Comparison of ENCODE assay signal across 9 mouse cellular contexts in the genomic region with DNA sequence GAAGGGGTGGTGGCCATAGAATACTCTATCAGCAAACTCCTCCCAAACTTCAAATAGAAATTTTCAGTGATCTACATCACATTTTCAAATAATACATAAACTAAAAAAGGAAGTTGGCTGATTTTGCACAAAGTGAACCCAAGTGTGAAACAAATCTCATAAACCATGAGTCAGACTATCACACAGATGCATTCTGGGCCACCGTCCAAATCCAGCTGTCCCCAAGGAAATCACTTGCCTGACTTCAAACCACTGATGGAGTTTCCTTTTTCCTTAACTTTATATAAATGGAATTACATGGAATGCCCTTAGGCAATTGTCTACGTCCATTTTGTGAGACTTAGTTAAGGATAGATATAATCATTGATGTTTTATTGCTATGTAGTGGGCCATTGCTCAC.
DNase-seq lines count a peak whose midpoint lies in the region; ATAC-seq and TF ChIP-seq lines count a peak whose summit lies in the region.
"Had no signal": no experiment of that assay in that cellular context is flagged by ENCODE, and none has a peak within 500 bp of the region (broad histone marks: within the 10 kb centered on the region; RNA-seq: fewer than 3 reads in every experiment).

No protein-coding gene starts in this region.

- no peak for ATAC-seq in hindbrain, postnatal 0 days
- no peak for ATAC-seq in hindbrain, embryonic 12.5 days (ENCODE audit: low FRiP score)
- no peak for ATAC-seq in kidney, postnatal 0 days (replicated peaks; ENCODE audit: low FRiP score, low read depth)
- no peak for ATAC-seq in forebrain, embryonic 12.5 days (ENCODE audit: low FRiP score)

- no peak overlapping the region for H3K9ac ChIP-seq in hindbrain, postnatal 0 days (replicated peaks; ENCODE audit: low read length)
- no peak overlapping the region for H3K9ac ChIP-seq in hindbrain, embryonic 12.5 days
- no peak overlapping the region for H3K9ac ChIP-seq in kidney, postnatal 0 days (ENCODE audit: low read depth, low read length)
- no peak overlapping the region for H3K9ac ChIP-seq in forebrain, embryonic 12.5 days

- WGBS in hindbrain, postnatal 0 days = 52% methylated on average over 2 of the region's 2 CpGs
- WGBS in hindbrain, embryonic 12.5 days = 70% methylated on average over 2 of the region's 2 CpGs
- 39% methylated on average over 2 of the region's 2 CpGs for WGBS in kidney, postnatal 0 days
- WGBS in forebrain, embryonic 12.5 days = 87% methylated on average over 2 of the region's 2 CpGs

- H3K4me3 ChIP-seq in hindbrain, postnatal 0 days (ENCODE audit: low read length) = no peak overlapping the region
- no peak overlapping the region for H3K4me3 ChIP-seq in hindbrain, embryonic 12.5 days
- no peak overlapping the region for H3K4me3 ChIP-seq in kidney, postnatal 0 days (replicated peaks; ENCODE audit: low read depth, low read length)
- no peak overlapping the region for H3K4me3 ChIP-seq in forebrain, embryonic 12.5 days (replicated peaks)
- H3K4me3 ChIP-seq: megakaryocyte, embryonic 14.5 days had no signal

- no peaks in the 10 kb centered on the region for H3K4me1 ChIP-seq in hindbrain, postnatal 0 days (ENCODE audit: insufficient read depth, low read length)
- no peaks in the 10 kb centered on the region for H3K4me1 ChIP-seq in hindbrain, embryonic 12.5 days
- no peaks in the 10 kb centered on the region for H3K4me1 ChIP-seq in kidney, postnatal 0 days (replicated peaks; ENCODE audit: insufficient read depth, low read length)
- no peaks in the 10 kb centered on the region for H3K4me1 ChIP-seq in forebrain, embryonic 12.5 days
- H3K4me1 ChIP-seq: megakaryocyte, embryonic 14.5 days had no signal

- no peak overlapping the region for H3K4me2 ChIP-seq in hindbrain, postnatal 0 days (ENCODE audit: low read depth, low read length)
- H3K4me2 ChIP-seq in hindbrain, embryonic 12.5 days (replicated peaks) = no peak overlapping the region
- no peak overlapping the region for H3K4me2 ChIP-seq in kidney, postnatal 0 days (ENCODE audit: low read length)
- no peak overlapping the region for H3K4me2 ChIP-seq in forebrain, embryonic 12.5 days

- no peaks in the 10 kb centered on the region for H3K27me3 ChIP-seq in hindbrain, postnatal 0 days (ENCODE audit: insufficient read depth, low read length)
- no peaks in the 10 kb centered on the region for H3K27me3 ChIP-seq in hindbrain, embryonic 12.5 days
- H3K27me3 ChIP-seq in kidney, postnatal 0 days (ENCODE audit: insufficient read depth, low read length) = no peaks in the 10 kb centered on the region
- H3K27me3 ChIP-seq in forebrain, embryonic 12.5 days = no peaks in the 10 kb centered on the region
- H3K27me3 ChIP-seq: megakaryocyte, embryonic 14.5 days had no signal

- DNase-seq in hindbrain, postnatal 0 days (ENCODE audit: low spot score) = peak; percentile 69
- DNase-seq in MN1 (ENCODE audit: low spot score) = peak; percentile 7
- DNase-seq in gastrocnemius, adult 18-20 months (ENCODE audit: low spot score) = peak; percentile 79
- peak; percentile 62 for DNase-seq in kidney, postnatal 0 days (ENCODE audit: low spot score)
- no peak for DNase-seq in cerebellum, adult 11-12 months
- DNase-seq in layer of hippocampus, postnatal 36 days = no peak

- no peak for TF ChIP-seq CTCF in hindbrain, postnatal 0 days (IDR thresholded peaks at IDR 0.05; ENCODE audit: low read depth)
- no peak for TF ChIP-seq CTCF in kidney, postnatal 0 days (IDR thresholded peaks at IDR 0.05; ENCODE audit: low read depth)

- no peaks in the 10 kb centered on the region for H3K36me3 ChIP-seq in hindbrain, postnatal 0 days (ENCODE audit: insufficient read depth, low read length)
- H3K36me3 ChIP-seq in hindbrain, embryonic 12.5 days = no peaks in the 10 kb centered on the region
- H3K36me3 ChIP-seq in kidney, postnatal 0 days (ENCODE audit: insufficient read depth, low read length) = no peaks in the 10 kb centered on the region
- H3K36me3 ChIP-seq in forebrain, embryonic 12.5 days (replicated peaks) = no peaks in the 10 kb centered on the region

- no peak overlapping the region for H3K27ac ChIP-seq in hindbrain, postnatal 0 days
- no peak overlapping the region for H3K27ac ChIP-seq in hindbrain, embryonic 12.5 days
- H3K27ac ChIP-seq in kidney, postnatal 0 days = no peak overlapping the region
- H3K27ac ChIP-seq in forebrain, embryonic 12.5 days = no peak overlapping the region

- H3K9me3 ChIP-seq in hindbrain, postnatal 0 days (ENCODE audit: low read length) = no peaks in the 10 kb centered on the region
- no peaks in the 10 kb centered on the region for H3K9me3 ChIP-seq in hindbrain, embryonic 12.5 days (replicated peaks)
- no peaks in the 10 kb centered on the region for H3K9me3 ChIP-seq in kidney, postnatal 0 days (replicated peaks; ENCODE audit: low read length)
- no peaks in the 10 kb centered on the region for H3K9me3 ChIP-seq in forebrain, embryonic 12.5 days

Comparison
In these comparisons a context has a peak if more than half of its experiments do, and no peak if none do; other contexts are left out.
1. DNase-seq: peak in hindbrain, postnatal 0 days (single experiment), MN1 (single experiment), gastrocnemius, adult 18-20 months (single experiment) and kidney, postnatal 0 days (single experiment); none in cerebellum, adult 11-12 months (single experiment) and layer of hippocampus, postnatal 36 days (0 of 2).